ENCODE assay signal across 26 mouse cellular contexts in genomic region chr6:17179476-17179875, GRCm38 (mm10).
"Had no signal": no experiment of that assay in that cellular context is flagged by ENCODE, and none has a peak within 500 bp of the region (broad histone marks: within the 10 kb centered on the region; RNA-seq: fewer than 3 reads in every experiment).

No protein-coding gene starts in this region.

- H3K27ac ChIP-seq: heart, embryonic 10.5 days; heart, embryonic 13.5 days; heart, embryonic 15.5 days; hindbrain, embryonic 13.5 days; hindbrain, embryonic 15.5 days; hindbrain, postnatal 0 days; layer of hippocampus, adult 2 months; left cerebral cortex, adult 2 months; limb, embryonic 10.5 days; limb, embryonic 12.5 days; liver, embryonic 13.5 days; liver, embryonic 15.5 days had no signal

- H3K4me1 ChIP-seq: hindbrain, embryonic 13.5 days; hindbrain, embryonic 15.5 days; limb, embryonic 12.5 days; liver, embryonic 13.5 days; liver, embryonic 15.5 days had no signal

- ATAC-seq: hindbrain, postnatal 0 days; intestine, embryonic 16.5 days; liver, postnatal 0 days had no signal

- DNase-seq: gastrocnemius, postnatal 10 days; gastrocnemius, postnatal 36 days; heart, postnatal 10 days; heart, postnatal 36 days; kidney, adult 11 months; kidney, adult 2 months; kidney, adult 9 months; kidney, postnatal 10 days; kidney, postnatal 25 days; kidney, postnatal 4 days; liver; liver, embryonic 13.5 days; liver, postnatal 0 days had no signal

- H3K9ac ChIP-seq: heart, embryonic 13.5 days; heart, embryonic 15.5 days; hindbrain, embryonic 13.5 days; hindbrain, embryonic 15.5 days; limb, embryonic 12.5 days; liver, embryonic 13.5 days; liver, embryonic 15.5 days; liver, postnatal 0 days had no signal

- H3K36me3 ChIP-seq: heart, embryonic 10.5 days; heart, embryonic 13.5 days; heart, embryonic 15.5 days; hindbrain, embryonic 13.5 days; hindbrain, embryonic 15.5 days; limb, embryonic 10.5 days; limb, embryonic 12.5 days; liver, embryonic 13.5 days; liver, embryonic 15.5 days had no signal

- H3K9me3 ChIP-seq: heart, embryonic 10.5 days; heart, embryonic 13.5 days; heart, embryonic 15.5 days; hindbrain, embryonic 13.5 days; hindbrain, embryonic 15.5 days; limb, embryonic 10.5 days; limb, embryonic 12.5 days; liver, embryonic 13.5 days; liver, embryonic 15.5 days had no signal

- H3K4me3 ChIP-seq: heart, embryonic 10.5 days; heart, embryonic 13.5 days; heart, embryonic 15.5 days; hindbrain, embryonic 13.5 days; hindbrain, embryonic 15.5 days; layer of hippocampus, adult 2 months; left cerebral cortex, adult 2 months; limb, embryonic 10.5 days; limb, embryonic 12.5 days; liver, embryonic 13.5 days; liver, embryonic 15.5 days had no signal

- H3K4me2 ChIP-seq: heart, embryonic 13.5 days; heart, embryonic 15.5 days; hindbrain, embryonic 13.5 days; hindbrain, embryonic 15.5 days; limb, embryonic 12.5 days; liver, embryonic 11.5 days; liver, embryonic 13.5 days; liver, embryonic 15.5 days had no signal

- H3K27me3 ChIP-seq: heart, embryonic 13.5 days; heart, embryonic 15.5 days; hindbrain, embryonic 13.5 days; hindbrain, embryonic 15.5 days; limb, embryonic 12.5 days; liver, embryonic 13.5 days; liver, embryonic 15.5 days had no signal
